Mouse (Mus musculus) liver, postnatal 0 days (tissue): ENCODE measurements at regions not wholly inside any gene's neighbourhood (a gene's known extent, or its start where the extent isn't known, plus 50 kb on each side); places are given as distances from the start of the nearest gene placed in this dataset.

Experiments
- ATAC-seq: fragments of 200-750 bp; cut with Nextera tagmentation; 2 replicates; pipeline ENCODE4 v1.8.0; 2017; ENCODE audit warnings: mild to moderate bottlenecking, moderate library complexity
- DNase-seq: peaks from one replicate; pipeline ENCODE4 v3.0.0-alpha.2; 2016
- H3K27ac ChIP-seq: fragments of 300-500 bp; sonication (generic); 2 replicates; pipeline ENCODE4 v1.5.1; 2014; ENCODE audit warnings: antibody characterized with exemption, moderate library complexity, mild to moderate bottlenecking, low read depth
- H3K27me3 ChIP-seq: fragments of 300-500 bp; sonication (generic); 2 replicates; pipeline ENCODE4 v1.6.1; 2014; ENCODE audit warnings: low read length, control low read depth, mixed read lengths; ENCODE audit not compliant: insufficient read depth
- H3K36me3 ChIP-seq: fragments of 300-500 bp; sonication (generic); replicated peaks from 2 replicates; pipeline ENCODE4 v1.6.1; 2014; ENCODE audit warnings: mild to moderate bottlenecking, control low read depth, low read length, moderate library complexity, mixed read lengths; ENCODE audit not compliant: insufficient read depth
- H3K4me1 ChIP-seq: fragments of 300-500 bp; sonication (generic); 2 replicates; pipeline ENCODE4 v1.6.1; 2014; ENCODE audit warnings: antibody characterized with exemption, mild to moderate bottlenecking, control low read depth; ENCODE audit not compliant: insufficient read depth
- H3K4me2 ChIP-seq: fragments of 300-500 bp; sonication (generic); 2 replicates; pipeline ENCODE4 v1.6.1; 2014; ENCODE audit warnings: low read depth, mild to moderate bottlenecking, low read length, moderate library complexity, mixed read lengths
- H3K4me3 ChIP-seq: fragments of 300-500 bp; sonication (generic); 2 replicates; pipeline ENCODE4 v1.5.1; 2014; ENCODE audit warnings: low read depth, low read length
- H3K9ac ChIP-seq: fragments of 300-500 bp; sonication (generic); replicated peaks from 2 replicates; pipeline ENCODE4 v1.6.1; 2014; ENCODE audit warnings: mild to moderate bottlenecking, moderate library complexity
- H3K9me3 ChIP-seq: fragments of 300-500 bp; sonication (generic); 2 replicates; pipeline ENCODE4 v1.6.1; 2016; ENCODE audit warnings: mild to moderate bottlenecking, control low read depth, low read length, mixed read lengths
- CTCF ChIP-seq: sonication (generic); IDR thresholded peaks from 2 replicates; pipeline ENCODE4 v1.5.1; 2016; ENCODE audit warnings: antibody characterized with exemption, low read depth
- EP300 ChIP-seq: IDR thresholded peaks from 2 replicates; pipeline ENCODE4 v1.6.1; 2016; ENCODE audit warnings: antibody characterized with exemption, low read depth, mild to moderate bottlenecking
- WGBS: fragments of 180-500 bp; shearing (Covaris S2); extraction: QIAGEN DNeasy Blood & Tissue Kit; methylation state at CpG from one replicate; pipeline ENCODE4 v1.1.7; 2014; ENCODE audit not compliant: insufficient replicate concordance; 5-methylcytosine and 5-hydroxymethylcytosine counted together

DNA sequence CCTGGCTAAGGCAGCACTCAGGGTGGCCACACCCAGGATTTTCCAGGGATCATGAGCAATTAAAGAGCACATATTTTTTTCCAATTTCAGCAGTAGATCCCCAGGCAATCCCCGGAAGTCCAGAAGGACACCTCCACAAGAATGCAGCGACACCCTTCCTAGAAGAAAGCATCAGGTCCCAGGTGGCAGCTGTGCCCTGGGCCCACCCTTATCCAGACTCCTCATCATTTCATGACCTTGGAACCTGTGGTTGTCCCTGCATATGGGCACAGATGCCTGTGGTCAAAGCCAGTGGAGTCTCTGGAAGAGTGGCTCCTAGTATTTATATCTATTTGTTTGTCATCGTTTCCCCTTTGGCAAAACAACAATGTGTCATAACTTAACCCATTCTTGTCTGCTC is 120.8 kb downstream of the Sox11 start:
- Histone ChIP-seq H3K4me1 (no peaks in the 10 kb centered on the region), H3K27ac (no peak overlapping the region), H3K27me3 (no peaks in the 10 kb centered on the region), H3K9me3 (no peaks in the 10 kb centered on the region), H3K36me3 (no peaks in the 10 kb centered on the region), H3K4me3 (no peak overlapping the region), H3K9ac (no peak overlapping the region), H3K4me2 (no peak overlapping the region)
- TF ChIP-seq EP300 (no peak), CTCF (no peak)
- 81% methylated on average over 3 of the region's 3 CpGs for WGBS
- DNase-seq (no peak), ATAC-seq (no peak)

- WGBS, result 33% methylated on average over 7 of the region's 7 CpGs
Measured at GRCm38 (mm10) chr12:27201191-27201590, 141.2 kb downstream of the Sox11 start.

GRCm38 (mm10) chr12:27194001-27194400 is 148.4 kb downstream of the Sox11 start:
- H3K9me3 ChIP-seq, result no peaks in the 10 kb centered on the region
- ATAC-seq (no peak), DNase-seq (no peak)
- H3K4me2 ChIP-seq, result no peak overlapping the region
- H3K36me3 ChIP-seq, result no peaks in the 10 kb centered on the region
- H3K27ac ChIP-seq, result no peak overlapping the region
- TF ChIP-seq CTCF (no peak), EP300 (no peak)
- no peaks in the 10 kb centered on the region for H3K27me3 ChIP-seq
- no peak overlapping the region for H3K4me3 ChIP-seq
- H3K4me1 ChIP-seq, result no peaks in the 10 kb centered on the region
- H3K9ac ChIP-seq, result no peak overlapping the region

More at GRCm38 (mm10) chr12:27201191-27201590, 141.2 kb downstream of the Sox11 start:
- Histone ChIP-seq H3K9me3 (no peaks in the 10 kb centered on the region), H3K4me1 (no peaks in the 10 kb centered on the region), H3K27ac (no peak overlapping the region), H3K4me3 (no peak overlapping the region), H3K4me2 (no peak overlapping the region), H3K9ac (no peak overlapping the region), H3K27me3 (no peaks in the 10 kb centered on the region), H3K36me3 (no peaks in the 10 kb centered on the region)
- DNase-seq (no peak), ATAC-seq (no peak)
- no peak for TF ChIP-seq EP300
- no peak for TF ChIP-seq CTCF

DNA sequence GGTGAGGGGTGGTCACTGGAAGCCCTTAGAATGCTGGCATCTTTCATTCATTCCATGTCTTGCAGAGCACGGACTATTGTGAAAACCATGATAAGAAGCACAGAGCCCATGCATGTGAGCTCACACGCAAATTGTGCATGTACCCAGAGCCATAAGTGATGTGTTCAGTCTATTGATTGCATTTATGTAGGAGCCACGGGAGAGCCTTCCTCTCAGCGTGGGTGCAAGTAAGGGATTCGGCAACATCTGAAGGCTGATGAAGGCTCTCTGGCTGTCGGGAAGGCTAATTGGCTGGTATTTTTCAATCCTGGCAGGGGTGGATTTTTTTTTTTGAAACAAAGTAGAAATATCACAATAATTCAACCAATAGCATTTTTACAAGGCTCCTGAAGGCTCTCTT is 150.5 kb downstream of the Sox11 start:
- no peaks in the 10 kb centered on the region for H3K27me3 ChIP-seq
- no peaks in the 10 kb centered on the region for H3K36me3 ChIP-seq
- no peak overlapping the region for H3K4me2 ChIP-seq
- no peaks in the 10 kb centered on the region for H3K9me3 ChIP-seq
- H3K9ac ChIP-seq, result no peak overlapping the region
- H3K4me3 ChIP-seq, result no peak overlapping the region
- TF ChIP-seq EP300, result no peak
- TF ChIP-seq CTCF, result no peak
- DNase-seq, result no peak
- ATAC-seq, result no peak
- no peak overlapping the region for H3K27ac ChIP-seq
- 84% methylated on average over 6 of the region's 6 CpGs for WGBS
- H3K4me1 ChIP-seq, result no peaks in the 10 kb centered on the region

GRCm38 (mm10) chr12:27187480-27187879 is 154.9 kb downstream of the Sox11 start:
- H3K9ac ChIP-seq, result no peak overlapping the region
- 63% methylated on average over 3 of the region's 3 CpGs for WGBS
- no peaks in the 10 kb centered on the region for H3K36me3 ChIP-seq
- ATAC-seq, result no peak
- H3K9me3 ChIP-seq, result no peaks in the 10 kb centered on the region
- TF ChIP-seq EP300, result no peak
- no peak for TF ChIP-seq CTCF
- no peaks in the 10 kb centered on the region for H3K27me3 ChIP-seq
- DNase-seq, result no peak
- H3K4me1 ChIP-seq, result no peaks in the 10 kb centered on the region
- no peak overlapping the region for H3K4me2 ChIP-seq
- H3K4me3 ChIP-seq, result no peak overlapping the region
- no peak overlapping the region for H3K27ac ChIP-seq

GRCm38 (mm10) chr12:27182397-27183375 is 159.7 kb downstream of the Sox11 start:
- Histone ChIP-seq H3K36me3 (no peaks in the 10 kb centered on the region), H3K4me1 (no peaks in the 10 kb centered on the region), H3K9me3 (no peaks in the 10 kb centered on the region), H3K27ac (no peak overlapping the region), H3K9ac (no peak overlapping the region), H3K4me2 (no peak overlapping the region), H3K27me3 (no peaks in the 10 kb centered on the region), H3K4me3 (no peak overlapping the region)
- DNase-seq (no peak), ATAC-seq (no peak)
- 49% methylated on average over 5 of the region's 5 CpGs for WGBS
- TF ChIP-seq CTCF (no peak), EP300 (no peak)
